Mouse (Mus musculus) left cerebral cortex, postnatal 4 days (tissue): Measurements from ENCODE around the gene Csnk1d. TPM values are rescaled to one million over a fixed set of nuclear protein-coding genes. Genes with fewer than 3 reads are reported as not detected.

Experiments
- DNase-seq: peaks from one replicate; pipeline ENCODE4 v3.0.0-alpha.2; 2022
- intact Hi-C: fragments of 180-260 bp; cut with DNase I; formaldehyde crosslinking; loops from one replicate; pipeline ENCODE4 v1.15.1; 2025
- total RNA-seq, 2 experiments: library from RNA; stranded (reverse); gene quantifications; 2 replicates each; pipeline ENCODE4 v1.2.3; 2021

The Csnk1d gene
- total RNA-seq, 2 experiments from 2014 or later: 137 to 141 TPM

GRCm38 (mm10) chr11:120988410-120988809, 2.7 kb downstream of the Csnk1d start:
- intact Hi-C loops: no loop called here

DNA sequence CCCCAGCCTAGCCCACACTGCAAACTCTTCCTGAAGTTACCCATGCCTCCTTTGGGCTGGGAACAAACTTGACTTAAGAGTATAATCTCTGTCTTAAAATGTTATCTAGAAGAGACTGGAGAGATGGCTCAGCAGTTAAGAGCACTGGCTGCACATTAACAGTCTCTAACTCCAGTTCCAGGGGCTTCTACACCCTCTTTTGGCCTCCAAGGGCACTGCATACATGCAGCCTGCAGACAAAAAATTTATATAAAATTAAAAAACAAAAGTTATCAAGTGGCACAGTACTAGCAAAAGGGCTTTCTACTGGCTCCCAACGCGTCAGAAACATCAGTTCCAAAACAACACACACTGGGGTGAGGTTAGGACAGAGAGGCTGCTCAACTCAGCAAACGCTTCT, 3.5 kb downstream of the Csnk1d start:
- DNase-seq: no peak
- intact Hi-C loops: no loop called here

More at GRCm38 (mm10) chr11:120988410-120988809, 2.7 kb downstream of the Csnk1d start:
- no peak for DNase-seq

- DNase-seq: no peak
- intact Hi-C loops: no loop called here
These were observed 6.4 kb downstream of the Csnk1d start for GRCm38 (mm10) chr11:120984448-120985330.

GRCm38 (mm10) chr11:120982459-120982858, 8.7 kb downstream of the Csnk1d start:
- intact Hi-C loops: no loop called here
- DNase-seq: no peak

GRCm38 (mm10) chr11:120981661-120982060, 9.5 kb downstream of the Csnk1d start:
- DNase-seq: no peak
- intact Hi-C loops: no loop called here

GRCm38 (mm10) chr11:120980427-120981035, 10.6 kb downstream of the Csnk1d start:
- no peak for DNase-seq
- intact Hi-C loops: no loop called here

- intact Hi-C loops: no loop called here
- DNase-seq: no peak
These were observed 11.3 kb downstream of the Csnk1d start for GRCm38 (mm10) chr11:120979711-120980426.

- no peak for DNase-seq
- intact Hi-C loops: no loop called here
These were observed 17.8 kb downstream of the Csnk1d start for GRCm38 (mm10) chr11:120973318-120973717.

GRCm38 (mm10) chr11:120971237-120971636, 19.9 kb downstream of the Csnk1d start:
- DNase-seq: no peak
- intact Hi-C loops: no loop called here

DNA sequence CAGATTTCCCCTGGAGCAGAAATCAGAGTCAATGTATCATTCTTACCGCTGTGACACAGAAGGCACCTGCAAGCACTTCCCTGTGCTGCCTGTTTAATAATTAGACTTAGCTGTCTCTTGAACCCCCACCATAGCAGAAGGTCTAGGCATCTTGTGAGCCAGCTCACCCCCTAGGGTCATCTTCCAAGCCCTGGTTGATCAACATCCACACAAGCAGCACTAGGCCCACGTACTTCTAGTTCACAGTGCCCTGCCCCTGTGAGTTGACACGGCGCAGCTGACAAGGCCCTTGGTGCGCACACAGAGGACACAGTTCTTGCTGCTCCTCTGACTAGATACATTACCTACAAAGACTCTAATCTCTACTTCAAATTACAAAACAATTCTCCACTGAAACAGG, 21.4 kb downstream of the Csnk1d start:
- DNase-seq: no peak
- intact Hi-C loops: no loop called here

GRCm38 (mm10) chr11:120965587-120965986, 25.5 kb downstream of the Csnk1d start:
- intact Hi-C loops: no loop called here
- no peak for DNase-seq

GRCm38 (mm10) chr11:120964195-120965157, 26.7 kb downstream of the Csnk1d start:
- peak; percentile 47 for DNase-seq
- intact Hi-C loops: no loop called here

- DNase-seq: no peak
- intact Hi-C loops: no loop called here
These were observed 28.2 kb downstream of the Csnk1d start for GRCm38 (mm10) chr11:120962909-120963308.

- no peak for DNase-seq
- intact Hi-C loops: no loop called here
These were observed 28.9 kb downstream of the Csnk1d start for GRCm38 (mm10) chr11:120962050-120962771.

GRCm38 (mm10) chr11:120961594-120961993, 29.5 kb downstream of the Csnk1d start:
- intact Hi-C loops: no loop called here
- DNase-seq: no peak

GRCm38 (mm10) chr11:120960248-120960647, 30.9 kb downstream of the Csnk1d start:
- DNase-seq: no peak
- intact Hi-C loops: no loop called here

DNA sequence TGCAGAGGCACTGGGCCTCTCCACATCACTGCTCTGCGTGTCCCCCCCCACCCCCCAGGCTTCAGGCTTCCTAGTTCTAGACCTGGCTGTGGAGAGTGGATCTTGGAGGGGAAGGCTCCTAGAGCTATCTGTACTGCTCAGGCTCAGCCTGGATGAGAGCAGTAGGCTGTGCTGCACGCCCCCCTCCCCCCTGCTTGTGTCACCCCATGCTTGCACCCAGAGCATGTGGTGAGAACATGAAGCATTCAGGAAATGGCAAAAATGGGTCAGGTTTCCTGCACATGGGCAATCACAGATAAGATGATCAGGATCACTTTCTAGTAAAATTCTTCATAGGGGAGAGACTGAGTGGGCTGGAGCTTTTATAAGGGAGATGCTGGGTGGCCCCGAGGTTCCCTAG, 31.6 kb downstream of the Csnk1d start:
- no peak for DNase-seq
- intact Hi-C loops: no loop called here

GRCm38 (mm10) chr11:120959066-120959465, 32.1 kb downstream of the Csnk1d start:
- intact Hi-C loops: no loop called here
- no peak for DNase-seq

GRCm38 (mm10) chr11:120957731-120958257, 33.3 kb downstream of the Csnk1d start:
- no peak for DNase-seq
- intact Hi-C loops: no loop called here
